Mouse (Mus musculus): ENCODE measurements around the gene Ilvbl. TPM values are rescaled to one million over a fixed set of nuclear protein-coding genes. Genes with fewer than 3 reads are reported as not detected.

Gene Ilvbl
- 115 TPM for polyA plus RNA-seq (2017; shearing (Covaris generic))

DNA sequence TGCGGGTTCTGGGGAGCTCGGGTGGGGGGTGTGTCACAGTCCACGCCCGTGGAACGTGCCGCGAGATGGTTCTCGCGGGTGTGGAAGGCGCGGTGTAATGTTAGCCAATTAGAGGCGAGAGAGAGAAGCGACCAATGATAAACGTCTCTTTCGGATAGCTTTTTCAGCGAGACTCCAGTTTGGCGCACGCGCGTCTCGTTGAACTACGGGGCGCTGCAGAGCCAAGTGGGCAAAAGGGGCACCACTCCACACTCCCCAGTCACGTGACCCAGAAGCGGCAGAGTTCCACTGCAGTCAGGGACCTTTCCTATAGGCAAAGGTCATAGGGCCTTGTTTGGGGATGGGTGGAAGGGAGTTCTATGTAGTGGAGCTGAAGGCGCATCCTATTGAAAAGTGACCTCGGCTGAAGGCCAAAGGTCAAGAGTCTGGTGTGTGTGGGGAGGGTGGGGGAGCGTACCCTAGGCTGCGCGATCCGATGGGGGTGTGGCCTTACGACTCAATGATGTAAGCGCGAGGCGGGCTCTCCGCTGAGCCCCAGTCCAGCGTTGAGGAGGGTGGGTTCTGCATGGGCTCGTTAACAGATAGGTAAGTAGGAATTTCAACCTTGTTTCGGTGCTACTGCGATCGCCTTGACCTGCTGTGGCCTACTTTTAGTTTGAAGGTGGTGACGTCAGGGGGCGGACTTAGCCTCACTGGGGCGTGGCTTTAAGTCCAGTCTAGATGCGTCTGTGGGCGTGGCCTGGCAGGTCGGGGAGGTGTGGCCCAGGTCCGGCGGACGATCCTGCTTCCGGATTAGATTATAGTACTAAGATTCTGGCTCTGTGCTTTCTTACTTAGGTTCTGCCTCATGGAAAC, at the start of gene Ilvbl:
Ilvbl (plus strand) TSS at position 97 of the 855 bp plus-strand sequence.

DNA sequence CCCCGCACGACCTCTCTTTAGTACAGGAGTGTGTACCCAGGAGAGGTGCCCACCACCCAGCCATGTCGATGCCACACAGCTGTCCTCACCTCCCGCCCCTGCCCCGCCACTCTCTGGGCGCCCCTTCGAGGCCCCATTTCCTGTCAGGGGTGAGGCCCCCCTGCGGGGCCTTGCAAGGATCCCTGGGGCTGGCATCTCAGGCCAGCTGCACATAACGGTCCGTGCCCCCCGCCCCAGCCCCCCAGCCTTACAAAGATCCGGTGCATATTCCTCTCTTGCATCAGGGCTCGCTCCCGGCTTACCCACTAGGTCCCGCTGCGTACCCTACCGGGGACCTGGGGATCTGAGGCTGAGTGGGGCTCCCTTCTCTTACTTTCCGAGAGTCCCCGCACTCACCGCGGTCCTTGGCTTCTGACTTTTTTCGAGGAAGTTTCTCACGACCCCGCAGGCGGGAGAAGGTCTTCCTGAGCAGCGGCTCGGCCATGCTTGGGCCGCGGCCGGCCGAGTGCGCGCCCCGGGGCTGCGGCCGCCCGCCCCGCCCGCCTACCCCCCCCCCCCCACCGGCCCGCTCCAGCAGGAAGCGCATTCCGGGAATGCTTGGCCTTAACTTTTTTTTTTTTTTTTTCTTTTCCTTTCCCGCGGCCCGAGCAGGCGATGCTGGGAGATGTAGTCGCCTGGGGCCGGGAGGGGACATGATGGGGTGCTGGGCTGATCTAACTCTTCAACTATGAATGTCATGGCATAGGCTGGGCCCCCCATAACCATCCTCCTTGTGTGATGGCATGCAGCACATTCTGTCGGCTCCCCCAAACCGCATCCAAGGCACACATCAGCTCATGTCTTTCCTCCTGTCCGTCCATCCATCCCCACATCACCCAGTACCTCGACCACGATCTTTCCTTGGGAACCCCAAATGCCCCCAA, 17.5 kb downstream of the Ilvbl start, which contains the start of gene Syde1:
Syde1 (minus strand) TSS at position 559 of the 923 bp plus-strand sequence.

DNA sequence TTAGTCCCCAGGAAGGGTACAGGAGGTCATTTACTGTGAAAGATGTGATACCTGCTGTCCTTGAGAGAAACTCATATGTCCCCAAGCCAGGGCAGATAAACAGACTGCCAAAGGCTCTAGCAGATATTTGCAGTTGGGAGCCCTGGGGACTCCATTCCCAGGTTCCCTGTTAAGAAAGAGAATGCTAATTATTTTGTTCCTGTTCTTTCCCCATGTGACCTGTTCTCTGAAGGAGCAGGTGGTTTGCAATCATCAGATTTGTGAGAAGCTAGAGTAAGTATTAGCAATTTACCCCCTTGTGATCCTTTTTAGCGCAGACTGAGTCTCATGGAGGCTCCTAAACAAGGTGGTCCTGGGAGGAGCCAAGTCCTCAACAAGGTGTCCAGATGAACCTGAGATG, 43.8 kb downstream of the Ilvbl start, which contains the start of gene Olfr1357:
Olfr1357 (minus strand) TSS at position 101 of the 400 bp plus-strand sequence.

Other genes starting within 250 kb of the Ilvbl start
- 155 TPM for gene Agpat3, start 221.9 kb upstream of the Ilvbl start, polyA plus RNA-seq (2017; shearing (Covaris generic))
- 377 TPM for gene Rrp1, start 161.3 kb upstream of the Ilvbl start, polyA plus RNA-seq (2017; shearing (Covaris generic))
- 144 TPM for gene Cstb, start 148.7 kb upstream of the Ilvbl start, polyA plus RNA-seq (2017; shearing (Covaris generic))
- gene Pdxk, start 109.4 kb upstream of the Ilvbl start, polyA plus RNA-seq (2017; shearing (Covaris generic)), result 18.9 TPM
- gene Olfr1358, start 56.9 kb upstream of the Ilvbl start, polyA plus RNA-seq (2017; shearing (Covaris generic)), result not detected
- 1.3 TPM for gene Syde1, start 17.6 kb downstream of the Ilvbl start, polyA plus RNA-seq (2017; shearing (Covaris generic))
- not detected for gene Olfr1357, start 43.7 kb downstream of the Ilvbl start, polyA plus RNA-seq (2017; shearing (Covaris generic))
- gene Casp14, start 143.9 kb downstream of the Ilvbl start, polyA plus RNA-seq (2017; shearing (Covaris generic)), result not detected
- gene Ccdc105, start 178.7 kb downstream of the Ilvbl start, polyA plus RNA-seq (2017; shearing (Covaris generic)), result not detected
- gene Slc1a6, start 206.2 kb downstream of the Ilvbl start, polyA plus RNA-seq (2017; shearing (Covaris generic)), result not detected

All from CD4-positive, CD25-positive, alpha-beta regulatory T cell, adult 9 weeks (primary cell).